Mouse (Mus musculus): ENCODE measurements around the gene Gm3317.
"Not testable (repeated sequence)": the region's sequence is repeated elsewhere in the genome, so short reads cannot be mapped to it uniquely, and the experiment has no call there.

Gene Gm3317

GRCm38 (mm10) chr14:5164235-5164634 is at the start of gene Gm3317:
Gene Gm3317 (plus strand): TSS chr14:5164535.
- not testable (repeated sequence) for DNase-seq (ENCODE audit: low read depth)

GRCm38 (mm10) chr14:5131219-5131618 is 33.1 kb upstream of the Gm3317 start, which contains the start of gene Gm8279:
Gene Gm8279 (plus strand): TSS chr14:5131519.
- not testable (repeated sequence) for DNase-seq (ENCODE audit: low read depth)

- not testable (repeated sequence) for DNase-seq (ENCODE audit: low read depth)
Observed at GRCm38 (mm10) chr14:5185493-5185892, 21.2 kb downstream of the Gm3317 start, which contains the start of gene Gm8271. Gene Gm8271 (plus strand): TSS chr14:5185793.

Measured in 416B (cell line).